Mouse (Mus musculus) brain, embryonic 14.5 days (tissue): ENCODE results near the gene Rad21l.

Experiments used
- CTCF ChIP-seq: fragments of 200-500 bp; IDR thresholded peaks from 2 replicates; pipeline ENCODE4 v1.5.1; 2012; ENCODE audit warnings: inconsistent platforms, mild to moderate bottlenecking, moderate library complexity, borderline replicate concordance; ENCODE audit not compliant: insufficient read depth, insufficient read length; ENCODE audit errors: extremely low read depth
- POLR2A ChIP-seq: fragments of 200-500 bp; IDR thresholded peaks from 2 replicates; pipeline ENCODE4 v1.6.1; 2012; ENCODE audit warnings: mild to moderate bottlenecking, inconsistent platforms, borderline replicate concordance; ENCODE audit not compliant: poor library complexity, insufficient read depth, insufficient read length, severe bottlenecking; ENCODE audit errors: extremely low read depth

- TF ChIP-seq POLR2A = peak; percentile 38; the same call in 1 of the 2 replicates
- TF ChIP-seq CTCF = peak; percentile 44; the same call in 1 of the 2 replicates
Measured at GRCm38 (mm10) chr2:151702146-151702850, 34.0 kb upstream of the Rad21l start.
